Mouse (Mus musculus): Measurements from ENCODE around the gene Zfp975. TPM values are rescaled to one million over a fixed set of nuclear protein-coding genes. Genes with fewer than 3 reads are reported as not detected.
"Not testable (repeated sequence)": the region's sequence is repeated elsewhere in the genome, so short reads cannot be mapped to it uniquely, and the experiment has no call there.

Zfp975 gene
- total RNA-seq (2021): 1 to 10 TPM; 4.3 to 4.9 TPM

- DNase-seq: peak; percentile 84
Measured at GRCm38 (mm10) chr7:42692362-42693158, at the start of gene Zfp975. Gene Zfp975 (minus strand): TSS chr7:42692742.

- no peak for DNase-seq
Measured at GRCm38 (mm10) chr7:42738536-42739210, 46.1 kb upstream of the Zfp975 start.

- DNase-seq: not testable (repeated sequence)
Measured at GRCm38 (mm10) chr7:42726917-42727316, 34.4 kb upstream of the Zfp975 start, which contains the start of gene Gm17067. Gene Gm17067 (minus strand): TSS chr7:42727017.

- DNase-seq: peak; percentile 4
Measured at GRCm38 (mm10) chr7:42693251-42693650, 709 bp upstream of the Zfp975 start.

GRCm38 (mm10) chr7:42680081-42680480, 12.5 kb downstream of the Zfp975 start:
- DNase-seq: not testable (repeated sequence)

GRCm38 (mm10) chr7:42679646-42680045, 12.9 kb downstream of the Zfp975 start:
- DNase-seq: not testable (repeated sequence)

- not testable (repeated sequence) for DNase-seq
Measured at GRCm38 (mm10) chr7:42660140-42660539, 32.4 kb downstream of the Zfp975 start.

GRCm38 (mm10) chr7:42655211-42655610, 37.3 kb downstream of the Zfp975 start:
- not testable (repeated sequence) for DNase-seq

- DNase-seq: not testable (repeated sequence)
Measured at GRCm38 (mm10) chr7:42643120-42643620, 49.4 kb downstream of the Zfp975 start.

- peak; percentile 77 for DNase-seq
Measured at GRCm38 (mm10) chr7:42642152-42643115, 50.1 kb downstream of the Zfp975 start, which contains the start of gene Zfp976. Gene Zfp976 (minus strand): TSS chr7:42642588.

GRCm38 (mm10) chr7:42631031-42631430, 61.5 kb downstream of the Zfp975 start:
- not testable (repeated sequence) for DNase-seq

Other genes starting within 250 kb of the Zfp975 start
- not detected for gene 4933421I07Rik, start 244.6 kb downstream of the Zfp975 start, total RNA-seq (2021)
- 1 to 10 TPM; 7.7 to 9.1 TPM for gene Zfp141, start 187.0 kb downstream of the Zfp975 start, total RNA-seq (2021)
- not detected for gene Gm21028, start 114.2 kb downstream of the Zfp975 start, total RNA-seq (2021)
- under 1 TPM; 0.38 to 0.90 TPM for gene Zfp977, start 100.2 kb downstream of the Zfp975 start, total RNA-seq (2021)
- gene Zfp976, start 50.2 kb downstream of the Zfp975 start, total RNA-seq (2021): 1 to 10 TPM; 2.4 to 2.5 TPM
- not detected for gene Gm17067, start 34.3 kb upstream of the Zfp975 start, total RNA-seq (2021)
- not detected for gene Vmn2r62, start 100.8 kb upstream of the Zfp975 start, total RNA-seq (2021)
- gene Gm2381, start 174.5 kb upstream of the Zfp975 start, total RNA-seq (2021): under 1 TPM in 1 of 2 experiments, not detected in 1; 0.07 TPM
- not detected for gene Vmn2r63, start 241.1 kb upstream of the Zfp975 start, total RNA-seq (2021)